9 mouse cellular contexts compared by ENCODE assay signal in genomic region chr8:26627191-26627891, GRCm38 (mm10).
DNase-seq lines count a peak whose midpoint lies in the region; ATAC-seq and TF ChIP-seq lines count a peak whose summit lies in the region.
"Had no signal": no experiment of that assay in that cellular context is flagged by ENCODE, and none has a peak within 500 bp of the region (broad histone marks: within the 10 kb centered on the region; RNA-seq: fewer than 3 reads in every experiment).

No protein-coding gene starts in this region.

- 12% methylated on average over 13 of the region's 18 CpGs for WGBS in lung, embryonic 14.5 days
- WGBS in lung, postnatal 0 days = 26% methylated on average over 18 of the region's 18 CpGs
- 48% methylated on average over 18 of the region's 18 CpGs for WGBS in embryonic facial prominence, embryonic 14.5 days
- WGBS in hindbrain, embryonic 15.5 days = 49% methylated on average over 16 of the region's 18 CpGs

- no peak for TF ChIP-seq CTCF in lung, embryonic 14.5 days (IDR thresholded peaks at IDR 0.05; ENCODE audit: low read depth)
- TF ChIP-seq CTCF in lung, postnatal 0 days (IDR thresholded peaks at IDR 0.05) = no peak

- H3K36me3 ChIP-seq in lung, embryonic 14.5 days (ENCODE audit: insufficient read depth) = no peaks in the 10 kb centered on the region
- H3K36me3 ChIP-seq in lung, postnatal 0 days (ENCODE audit: insufficient read depth, low read length) = no peaks in the 10 kb centered on the region
- H3K36me3 ChIP-seq in embryonic facial prominence, embryonic 14.5 days (ENCODE audit: control insufficient read depth, insufficient read depth, low read length) = no peaks in the 10 kb centered on the region
- H3K36me3 ChIP-seq in hindbrain, embryonic 15.5 days = no peaks in the 10 kb centered on the region
- H3K36me3 ChIP-seq: embryonic facial prominence, embryonic 13.5 days had no signal

- H3K27ac ChIP-seq in lung, embryonic 14.5 days (ENCODE audit: low read depth) = no peak overlapping the region
- H3K27ac ChIP-seq in lung, postnatal 0 days (ENCODE audit: low read length) = no peak overlapping the region
- H3K27ac ChIP-seq in embryonic facial prominence, embryonic 14.5 days (replicated peaks; ENCODE audit: low read depth, low read length) = peak overlapping the region; percentile 40; the same call in 1 of the 2 replicates
- H3K27ac ChIP-seq in hindbrain, embryonic 15.5 days (replicated peaks) = peak overlapping the region; percentile 17; the same call in 1 of the 2 replicates
- H3K27ac ChIP-seq: embryonic facial prominence, embryonic 13.5 days had no signal

- H3K4me3 ChIP-seq in lung, embryonic 14.5 days (ENCODE audit: low read depth, low read length) = no peak overlapping the region
- H3K4me3 ChIP-seq in lung, postnatal 0 days (ENCODE audit: low read depth, low read length) = no peak overlapping the region
- no peak overlapping the region for H3K4me3 ChIP-seq in embryonic facial prominence, embryonic 14.5 days (ENCODE audit: low read depth, low read length)
- H3K4me3 ChIP-seq in hindbrain, embryonic 15.5 days = no peak overlapping the region
- H3K4me3 ChIP-seq: embryonic facial prominence, embryonic 13.5 days had no signal

- peaks cover 17% of the 10 kb centered on the region for H3K27me3 ChIP-seq in lung, embryonic 14.5 days (ENCODE audit: insufficient read depth, low read length)
- H3K27me3 ChIP-seq in lung, postnatal 0 days (replicated peaks; ENCODE audit: insufficient read depth, low read length) = peaks cover 6% of the 10 kb centered on the region; the same call in 1 of the 2 replicates
- H3K27me3 ChIP-seq in embryonic facial prominence, embryonic 14.5 days (replicated peaks; ENCODE audit: control insufficient read depth, insufficient read depth, low read length) = no peaks in the 10 kb centered on the region
- H3K27me3 ChIP-seq in hindbrain, embryonic 15.5 days = no peaks in the 10 kb centered on the region
- H3K27me3 ChIP-seq: embryonic facial prominence, embryonic 13.5 days had no signal

- no peaks in the 10 kb centered on the region for H3K4me1 ChIP-seq in lung, embryonic 14.5 days (ENCODE audit: insufficient read depth)
- H3K4me1 ChIP-seq in lung, postnatal 0 days (ENCODE audit: insufficient read depth, low read depth, low read length) = no peaks in the 10 kb centered on the region
- peaks cover 6% of the 10 kb centered on the region for H3K4me1 ChIP-seq in embryonic facial prominence, embryonic 14.5 days (ENCODE audit: control insufficient read depth, insufficient read depth, low read length)
- H3K4me1 ChIP-seq in hindbrain, embryonic 15.5 days (replicated peaks) = peaks cover 32% of the 10 kb centered on the region

- H3K9ac ChIP-seq in lung, embryonic 14.5 days = no peak overlapping the region
- H3K9ac ChIP-seq in lung, postnatal 0 days (replicated peaks; ENCODE audit: low read depth) = no peak overlapping the region
- no peak overlapping the region for H3K9ac ChIP-seq in embryonic facial prominence, embryonic 14.5 days (ENCODE audit: low read depth, low read length)
- H3K9ac ChIP-seq in hindbrain, embryonic 15.5 days = no peak overlapping the region
- H3K9ac ChIP-seq: embryonic facial prominence, embryonic 13.5 days had no signal

- 0 out of 2 replicates have a peak overlapping the region, but pooled peaks have one; percentile 7 for H3K4me2 ChIP-seq in lung, embryonic 14.5 days
- no peak overlapping the region for H3K4me2 ChIP-seq in lung, postnatal 0 days (replicated peaks; ENCODE audit: low read depth, low read length)
- no peak overlapping the region for H3K4me2 ChIP-seq in embryonic facial prominence, embryonic 14.5 days (ENCODE audit: low read depth, low read length)
- no peak overlapping the region for H3K4me2 ChIP-seq in hindbrain, embryonic 15.5 days
- H3K4me2 ChIP-seq: embryonic facial prominence, embryonic 13.5 days had no signal

- 0 out of 2 replicates have a peak, but pooled peaks have one; percentile 31 for ATAC-seq in lung, embryonic 14.5 days (ENCODE audit: insufficient read depth)
- ATAC-seq in lung, postnatal 0 days = no peak
- ATAC-seq in embryonic facial prominence, embryonic 14.5 days (ENCODE audit: low read depth) = peak; percentile 53
- ATAC-seq in hindbrain, embryonic 15.5 days (ENCODE audit: low FRiP score, low read depth) = peak; percentile 35; the same call in 1 of the 2 replicates

- DNase-seq in lung, embryonic 14.5 days = peak; percentile 27
- DNase-seq in lung, postnatal 0 days (ENCODE audit: low spot score) = no peak
- peak; percentile 57 for DNase-seq in embryonic facial prominence, embryonic 14.5 days (ENCODE audit: low spot score)
- peak; percentile 17 for DNase-seq in retina, postnatal 7 days (ENCODE audit: low read depth, low spot score)
- no peak for DNase-seq in lung, postnatal 36 days
- no peak for DNase-seq in ovary, postnatal 14 days (ENCODE audit: low spot score)
- no peak for DNase-seq in urinary bladder, postnatal 25 days (ENCODE audit: low spot score)

- no peak for TF ChIP-seq EP300 in lung, postnatal 0 days (IDR thresholded peaks at IDR 0.05)

- no peaks in the 10 kb centered on the region for H3K9me3 ChIP-seq in lung, embryonic 14.5 days (ENCODE audit: low read depth, low read length)
- H3K9me3 ChIP-seq in lung, postnatal 0 days (ENCODE audit: low read length) = no peaks in the 10 kb centered on the region
- no peaks in the 10 kb centered on the region for H3K9me3 ChIP-seq in embryonic facial prominence, embryonic 14.5 days (ENCODE audit: control insufficient read depth, low read length)
- no peaks in the 10 kb centered on the region for H3K9me3 ChIP-seq in hindbrain, embryonic 15.5 days
- H3K9me3 ChIP-seq: embryonic facial prominence, embryonic 13.5 days had no signal

Comparison
In these comparisons a context has a peak if more than half of its experiments do, and no peak if none do; other contexts are left out.
1. DNase-seq: peak in lung, embryonic 14.5 days (single experiment), embryonic facial prominence, embryonic 14.5 days (single experiment) and retina, postnatal 7 days (single experiment); none in lung, postnatal 0 days (single experiment), lung, postnatal 36 days (single experiment), ovary, postnatal 14 days (single experiment) and urinary bladder, postnatal 25 days (single experiment).
2. H3K27ac ChIP-seq: peak in embryonic facial prominence, embryonic 14.5 days (single experiment) and hindbrain, embryonic 15.5 days (single experiment); none in lung, embryonic 14.5 days (single experiment) and lung, postnatal 0 days (single experiment).